Mouse (Mus musculus) liver, postnatal 0 days (tissue): ENCODE measurements around the gene Sipa1l1.

Source experiments
- CTCF ChIP-seq: sonication (generic); IDR thresholded peaks from 2 replicates; pipeline ENCODE4 v1.5.1; 2016; ENCODE audit warnings: antibody characterized with exemption, low read depth
- EP300 ChIP-seq: IDR thresholded peaks from 2 replicates; pipeline ENCODE4 v1.6.1; 2016; ENCODE audit warnings: antibody characterized with exemption, low read depth, mild to moderate bottlenecking

GRCm38 (mm10) chr12:82213056-82213455, 43.9 kb downstream of the Sipa1l1 start:
- TF ChIP-seq EP300 = no peak
- TF ChIP-seq CTCF = no peak
